Mouse (Mus musculus) hindbrain, embryonic 10.5 days (tissue): Measurements from ENCODE around the gene Cd177. TPM values are rescaled to one million over a fixed set of nuclear protein-coding genes. Genes with fewer than 3 reads are reported as not detected.
"Not testable (repeated sequence)": the region's sequence is repeated elsewhere in the genome, so short reads cannot be mapped to it uniquely, and the experiment has no call there.

Experiments
- DNase-seq: peaks from one replicate; pipeline ENCODE4 v3.0.0-alpha.2; 2017; ENCODE audit warnings: low spot score
- H3K27ac ChIP-seq: fragments of 300-500 bp; sonication (generic); 2 replicates; pipeline ENCODE4 v1.5.1; 2016; ENCODE audit warnings: mild to moderate bottlenecking, moderate library complexity
- H3K27me3 ChIP-seq: fragments of 300-500 bp; sonication (generic); 2 replicates; pipeline ENCODE4 v1.6.1; 2016; ENCODE audit warnings: mild to moderate bottlenecking; ENCODE audit not compliant: poor library complexity, insufficient read depth, severe bottlenecking
- H3K36me3 ChIP-seq: fragments of 300-500 bp; sonication (generic); 2 replicates; pipeline ENCODE4 v1.6.1; 2016; ENCODE audit warnings: mild to moderate bottlenecking, moderate library complexity
- H3K4me1 ChIP-seq: fragments of 300-500 bp; sonication (generic); replicated peaks from 2 replicates; pipeline ENCODE4 v1.6.1; 2016; ENCODE audit warnings: mild to moderate bottlenecking
- H3K4me3 ChIP-seq: fragments of 300-500 bp; sonication (generic); 2 replicates; pipeline ENCODE4 v1.5.1; 2016; ENCODE audit warnings: mild to moderate bottlenecking, moderate library complexity
- H3K9me3 ChIP-seq: fragments of 300-500 bp; sonication (generic); 2 replicates; pipeline ENCODE4 v1.6.1; 2016; ENCODE audit warnings: mild to moderate bottlenecking, moderate library complexity
- WGBS: fragments of 180-500 bp; shearing (Covaris S2); methylation state at CpG from one replicate; pipeline ENCODE4 v1.1.7; 2016; 5-methylcytosine and 5-hydroxymethylcytosine counted together
- polyA plus RNA-seq: library from polyadenylated mRNA; unstranded; fragments of >200 nt; fragmentation: Nextera tagmentation; extraction: Ambion mirVana; gene quantifications from 2 replicates; pipeline ENCODE4 v1.2.1, GENCODE M21; 2016

Gene Cd177
- not detected in 2 replicates for polyA plus RNA-seq

DNA sequence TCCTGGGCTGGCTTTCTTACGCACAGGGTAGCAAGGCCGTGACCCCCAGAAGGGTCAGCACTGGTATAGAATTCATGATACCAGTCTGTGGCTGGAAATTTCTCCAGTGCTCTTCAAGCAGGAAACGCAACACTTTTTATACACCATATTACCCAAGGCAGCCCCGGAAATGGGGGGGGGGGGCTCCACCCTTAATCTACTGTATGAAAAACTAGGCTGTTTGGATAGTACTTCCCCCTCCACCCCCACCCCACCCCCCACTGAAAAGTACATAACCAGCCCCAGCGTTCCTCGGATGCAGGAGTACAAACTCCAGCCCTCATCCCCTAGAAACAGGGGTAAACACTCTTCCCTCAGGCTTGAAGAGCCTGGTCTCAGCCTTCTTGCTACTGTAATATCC, at the start of gene Cd177:
TSS of gene Cd177 (minus strand) at position 101 of the 400 bp plus-strand sequence.
- no peak for DNase-seq
- no peaks in the 10 kb centered on the region for H3K27me3 ChIP-seq
- H3K4me3 ChIP-seq, result no peak within 1 kb of the TSS
- no peaks in the 10 kb centered on the region for H3K9me3 ChIP-seq
- no peak within 1 kb of the TSS for H3K27ac ChIP-seq
- no peaks in the 10 kb centered on the region for H3K36me3 ChIP-seq
- H3K4me1 ChIP-seq, result no peaks in the 10 kb centered on the region; the same call in 1 of the 2 replicates
- WGBS, result 79% methylated on average over 6 of the region's 6 CpGs

GRCm38 (mm10) chr7:24809041-24809440, 48.9 kb upstream of the Cd177 start:
- Histone ChIP-seq H3K36me3 (no peaks in the 10 kb centered on the region), H3K4me3 (no peak overlapping the region), H3K4me1 (peaks cover 9% of the 10 kb centered on the region), H3K9me3 (no peaks in the 10 kb centered on the region), H3K27ac (no peak overlapping the region), H3K27me3 (no peaks in the 10 kb centered on the region)
- no peak for DNase-seq
- 26% methylated on average over 2 of the region's 2 CpGs for WGBS

DNA sequence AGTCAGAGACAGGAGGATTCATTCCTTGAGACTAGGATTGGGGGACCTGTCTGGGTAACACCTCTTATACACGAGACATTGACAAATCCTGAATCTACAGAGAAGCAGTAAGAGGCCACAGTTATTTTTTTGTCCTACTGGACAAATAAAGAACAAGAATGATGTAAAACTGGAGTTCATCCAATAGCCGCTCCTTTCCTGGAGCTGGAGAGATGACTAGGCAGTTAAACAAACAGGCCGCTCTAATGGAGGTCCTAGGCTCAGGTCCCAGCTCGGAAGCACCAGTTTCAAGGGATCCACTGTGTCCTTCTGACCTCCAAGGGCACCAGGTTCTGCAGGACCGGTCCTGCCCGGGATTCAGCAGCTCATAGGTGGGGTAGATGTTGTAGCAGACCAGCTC, 44.7 kb upstream of the Cd177 start:
- no peaks in the 10 kb centered on the region for H3K27me3 ChIP-seq
- no peaks in the 10 kb centered on the region for H3K9me3 ChIP-seq
- H3K4me1 ChIP-seq, result peaks cover 9% of the 10 kb centered on the region
- no peak overlapping the region for H3K4me3 ChIP-seq
- no peak for DNase-seq
- no peaks in the 10 kb centered on the region for H3K36me3 ChIP-seq
- H3K27ac ChIP-seq, result no peak overlapping the region
- 72% methylated on average over 6 of the region's 6 CpGs for WGBS

GRCm38 (mm10) chr7:24802149-24802767, 42.1 kb upstream of the Cd177 start:
- whole genome bisulfite sequencing, result 77% methylated on average over 7 of the region's 7 CpGs
- no peaks in the 10 kb centered on the region for H3K4me1 ChIP-seq
- H3K36me3 ChIP-seq, result no peaks in the 10 kb centered on the region
- no peak overlapping the region for H3K27ac ChIP-seq
- no peak for DNase-seq
- 0 out of 2 replicates have a peak, but pooled peaks cover 4% of the 10 kb centered on the region for H3K9me3 ChIP-seq
- no peak overlapping the region for H3K4me3 ChIP-seq
- no peaks in the 10 kb centered on the region for H3K27me3 ChIP-seq

GRCm38 (mm10) chr7:24797918-24798317, 37.8 kb upstream of the Cd177 start:
- no peaks in the 10 kb centered on the region for H3K27me3 ChIP-seq
- H3K4me3 ChIP-seq, result no peak overlapping the region
- H3K27ac ChIP-seq, result no peak overlapping the region
- peaks cover 20% of the 10 kb centered on the region for H3K9me3 ChIP-seq
- no peak for DNase-seq
- H3K4me1 ChIP-seq, result no peaks in the 10 kb centered on the region
- WGBS, result 86% methylated on average over 1 of the region's 1 CpGs
- H3K36me3 ChIP-seq, result no peaks in the 10 kb centered on the region

- not testable (repeated sequence) for H3K36me3 ChIP-seq
These were observed 16.8 kb upstream of the Cd177 start, which contains the start of gene Ceacam10 for GRCm38 (mm10) chr7:24776918-24777317. Gene Ceacam10, plus strand, starts transcription at chr7:24777206.

DNA sequence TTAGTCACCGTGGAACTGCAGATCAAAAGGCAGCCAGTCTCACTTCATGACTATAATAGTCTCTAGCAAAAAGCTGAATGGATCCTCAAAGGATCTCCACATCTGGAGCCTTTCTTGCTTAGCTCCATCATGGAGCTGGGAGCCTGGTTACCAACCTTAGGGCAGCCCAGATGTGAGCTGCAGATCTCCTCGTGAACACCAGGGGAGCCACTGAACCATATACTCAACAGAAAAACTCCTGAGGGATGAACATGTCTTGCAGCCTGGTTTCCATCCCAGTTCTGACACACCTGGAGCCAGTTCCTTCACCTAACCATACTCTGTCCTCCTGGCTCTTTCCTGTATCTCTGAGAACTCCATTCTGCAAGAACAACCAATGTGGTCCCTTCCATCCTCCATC, 16.0 kb upstream of the Cd177 start:
- Histone ChIP-seq H3K4me1 (0 out of 2 replicates have a peak, but pooled peaks cover 2% of the 10 kb centered on the region), H3K27ac (no peak overlapping the region), H3K36me3 (no peaks in the 10 kb centered on the region), H3K4me3 (no peak overlapping the region), H3K27me3 (no peaks in the 10 kb centered on the region), H3K9me3 (no peaks in the 10 kb centered on the region)
- DNase-seq, result no peak
- WGBS, result 77% methylated on average over 2 of the region's 2 CpGs

More at GRCm38 (mm10) chr7:24776918-24777317, 16.8 kb upstream of the Cd177 start, which contains the start of gene Ceacam10:
- not testable (repeated sequence) for H3K27ac ChIP-seq, H3K4me3 ChIP-seq, H3K27me3 ChIP-seq, H3K4me1 ChIP-seq, H3K9me3 ChIP-seq, DNase-seq
- 47% methylated on average over 4 of the region's 4 CpGs for whole genome bisulfite sequencing

- no peak for DNase-seq
- 0 out of 2 replicates have a peak, but pooled peaks cover 2% of the 10 kb centered on the region for H3K4me1 ChIP-seq
- H3K27me3 ChIP-seq, result no peaks in the 10 kb centered on the region
- H3K27ac ChIP-seq, result no peak overlapping the region
- 59% methylated on average over 3 of the region's 3 CpGs for WGBS
- H3K36me3 ChIP-seq, result no peaks in the 10 kb centered on the region
- H3K4me3 ChIP-seq, result no peak overlapping the region
- H3K9me3 ChIP-seq, result 0 out of 2 replicates have a peak, but pooled peaks cover 3% of the 10 kb centered on the region
These were observed 13.9 kb upstream of the Cd177 start for GRCm38 (mm10) chr7:24773942-24774535.

- no peak for DNase-seq
- no peaks in the 10 kb centered on the region for H3K36me3 ChIP-seq
- H3K4me1 ChIP-seq, result peaks cover 8% of the 10 kb centered on the region; the same call in 1 of the 2 replicates
- H3K27ac ChIP-seq, result no peak overlapping the region
- H3K9me3 ChIP-seq, result 0 out of 2 replicates have a peak, but pooled peaks cover 3% of the 10 kb centered on the region
- H3K27me3 ChIP-seq, result no peaks in the 10 kb centered on the region
- H3K4me3 ChIP-seq, result no peak overlapping the region
These were observed 11.2 kb upstream of the Cd177 start for GRCm38 (mm10) chr7:24771361-24771760.

GRCm38 (mm10) chr7:24762574-24762973, 2.5 kb upstream of the Cd177 start:
- Histone ChIP-seq H3K27ac (no peak overlapping the region), H3K27me3 (no peaks in the 10 kb centered on the region), H3K36me3 (no peaks in the 10 kb centered on the region), H3K9me3 (no peaks in the 10 kb centered on the region), H3K4me1 (peaks cover 2% of the 10 kb centered on the region; the same call in 1 of the 2 replicates), H3K4me3 (no peak overlapping the region)
- no peak for DNase-seq
- 89% methylated on average over 8 of the region's 8 CpGs for WGBS

- H3K27ac ChIP-seq, result no peak overlapping the region
- no peaks in the 10 kb centered on the region; the same call in 1 of the 2 replicates for H3K4me1 ChIP-seq
- DNase-seq, result no peak
- no peaks in the 10 kb centered on the region for H3K36me3 ChIP-seq
- no peaks in the 10 kb centered on the region for H3K9me3 ChIP-seq
- H3K27me3 ChIP-seq, result no peaks in the 10 kb centered on the region
- WGBS, result 77% methylated on average over 6 of the region's 6 CpGs
- H3K4me3 ChIP-seq, result no peak overlapping the region
These were observed 1.1 kb upstream of the Cd177 start for GRCm38 (mm10) chr7:24761161-24761560.

- Histone ChIP-seq H3K9me3 (no peaks in the 10 kb centered on the region), H3K4me1 (no peaks in the 10 kb centered on the region; the same call in 1 of the 2 replicates), H3K36me3 (no peaks in the 10 kb centered on the region), H3K4me3 (no peak overlapping the region), H3K27ac (no peak overlapping the region), H3K27me3 (no peaks in the 10 kb centered on the region)
- WGBS, result 92% methylated on average over 1 of the region's 1 CpGs
- no peak for DNase-seq
These were observed 1.6 kb downstream of the Cd177 start for GRCm38 (mm10) chr7:24758520-24758919.

GRCm38 (mm10) chr7:24753476-24753875, 6.6 kb downstream of the Cd177 start:
- Histone ChIP-seq H3K27ac (no peak overlapping the region), H3K36me3 (no peaks in the 10 kb centered on the region), H3K9me3 (no peaks in the 10 kb centered on the region), H3K4me1 (peaks cover 9% of the 10 kb centered on the region), H3K27me3 (no peaks in the 10 kb centered on the region), H3K4me3 (no peak overlapping the region)
- 82% methylated on average over 5 of the region's 5 CpGs for WGBS
- no peak for DNase-seq
